Mouse (Mus musculus) kidney, postnatal 36 days (tissue): Measurements from ENCODE around the gene Hist1h2bg.

Experiments used
- DNase-seq, 2 experiments: peaks; one replicate each; pipeline ENCODE4 v3.0.0; 2021 to 2022; ENCODE audit warnings: mixed read lengths in 2 of 2

Gene Hist1h2bg

GRCm38 (mm10) chr13:23571022-23571503, at the start of gene Hist1h2bg, which contains the start of gene Hist1h2ae:
Hist1h2bg (plus strand) TSS chr13:23571396.
Hist1h2ae (minus strand) TSS chr13:23571220.
- DNase-seq, result peak; percentile 46 to 85

DNA sequence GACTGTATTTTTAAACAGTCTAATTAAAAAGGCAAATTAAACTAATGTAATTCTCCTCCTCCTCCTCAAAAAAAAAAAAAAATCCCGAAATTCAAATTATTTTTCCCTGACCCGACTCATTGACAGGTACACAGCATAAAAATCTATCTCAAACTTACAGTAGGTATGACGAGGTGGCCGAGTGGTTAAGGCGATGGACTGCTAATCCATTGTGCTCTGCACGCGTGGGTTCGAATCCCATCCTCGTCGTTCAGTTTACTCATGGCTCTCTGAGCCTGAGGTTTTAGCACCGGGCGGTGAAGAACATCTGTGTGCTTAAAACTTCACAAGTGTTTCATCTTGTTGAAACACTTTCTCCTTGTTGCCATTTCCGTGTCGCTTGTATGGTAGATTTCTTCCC, 49.5 kb upstream of the Hist1h2bg start:
- DNase-seq, result peak; percentile 74 to 82

- DNase-seq, result no peak
These were observed 47.2 kb upstream of the Hist1h2bg start for GRCm38 (mm10) chr13:23523976-23524375.

GRCm38 (mm10) chr13:23524654-23525053, 46.5 kb upstream of the Hist1h2bg start:
- DNase-seq, result peak; percentile 60 to 82

DNA sequence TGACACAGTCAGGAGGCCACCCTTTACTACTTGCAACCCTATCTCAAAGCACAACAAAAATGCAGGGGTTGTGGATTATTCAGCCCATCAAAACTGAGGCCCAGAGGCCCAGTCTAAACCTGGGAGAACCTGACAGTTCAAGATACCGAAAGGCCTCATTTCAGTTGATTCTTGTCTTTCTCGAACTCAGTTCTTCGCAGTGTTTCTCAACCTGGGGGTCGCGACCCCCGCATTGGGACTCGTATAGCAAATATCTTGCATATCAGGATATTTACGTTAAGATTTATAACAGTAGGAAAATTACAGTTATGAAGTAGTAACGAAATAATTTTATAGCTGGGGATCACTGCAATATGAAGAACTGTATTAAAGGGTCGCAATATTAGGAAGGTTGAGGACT, 45.3 kb upstream of the Hist1h2bg start:
- peak in 1 of 2 experiments; percentile 7 for DNase-seq

- peak; percentile 90 to 91 for DNase-seq
These were observed 44.9 kb upstream of the Hist1h2bg start for GRCm38 (mm10) chr13:23526312-23526711.

- DNase-seq, result no peak
These were observed 42.2 kb upstream of the Hist1h2bg start for GRCm38 (mm10) chr13:23529005-23529404.

- no peak for DNase-seq
These were observed 41.6 kb upstream of the Hist1h2bg start for GRCm38 (mm10) chr13:23529480-23530165.

DNA sequence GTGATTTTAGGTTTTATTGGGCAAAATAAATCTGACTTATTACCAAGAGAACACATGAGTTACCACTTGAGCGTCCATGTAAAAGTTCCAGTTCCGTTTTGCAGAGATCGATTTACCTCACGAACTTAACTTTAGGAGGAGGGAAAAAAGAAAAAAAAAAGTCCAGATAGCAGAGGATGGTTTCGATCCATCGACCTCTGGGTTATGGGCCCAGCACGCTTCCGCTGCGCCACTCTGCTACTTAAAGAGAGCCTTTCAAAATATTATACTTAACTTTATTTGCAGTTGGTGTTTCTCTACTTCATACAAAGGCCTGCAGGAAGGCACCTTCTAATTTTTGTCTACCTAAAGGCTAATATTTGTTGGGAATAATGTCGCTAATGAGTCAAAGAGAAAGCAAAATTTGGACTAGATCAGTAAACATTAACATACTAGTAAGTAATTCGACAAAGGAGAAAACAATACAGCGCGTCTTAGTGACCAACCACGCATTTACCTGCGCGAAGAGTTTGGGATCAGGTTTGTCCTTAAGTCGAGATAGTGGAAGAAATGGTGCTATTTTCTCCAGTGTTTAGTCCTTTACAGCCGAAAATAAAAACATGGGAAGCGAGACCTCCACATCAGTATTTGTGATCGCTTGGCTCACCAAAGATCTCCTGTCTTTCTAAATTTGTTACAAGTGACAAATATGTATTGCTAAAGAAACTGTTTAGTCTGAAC, 40.9 kb upstream of the Hist1h2bg start:
- peak; percentile 58 to 66 for DNase-seq

DNA sequence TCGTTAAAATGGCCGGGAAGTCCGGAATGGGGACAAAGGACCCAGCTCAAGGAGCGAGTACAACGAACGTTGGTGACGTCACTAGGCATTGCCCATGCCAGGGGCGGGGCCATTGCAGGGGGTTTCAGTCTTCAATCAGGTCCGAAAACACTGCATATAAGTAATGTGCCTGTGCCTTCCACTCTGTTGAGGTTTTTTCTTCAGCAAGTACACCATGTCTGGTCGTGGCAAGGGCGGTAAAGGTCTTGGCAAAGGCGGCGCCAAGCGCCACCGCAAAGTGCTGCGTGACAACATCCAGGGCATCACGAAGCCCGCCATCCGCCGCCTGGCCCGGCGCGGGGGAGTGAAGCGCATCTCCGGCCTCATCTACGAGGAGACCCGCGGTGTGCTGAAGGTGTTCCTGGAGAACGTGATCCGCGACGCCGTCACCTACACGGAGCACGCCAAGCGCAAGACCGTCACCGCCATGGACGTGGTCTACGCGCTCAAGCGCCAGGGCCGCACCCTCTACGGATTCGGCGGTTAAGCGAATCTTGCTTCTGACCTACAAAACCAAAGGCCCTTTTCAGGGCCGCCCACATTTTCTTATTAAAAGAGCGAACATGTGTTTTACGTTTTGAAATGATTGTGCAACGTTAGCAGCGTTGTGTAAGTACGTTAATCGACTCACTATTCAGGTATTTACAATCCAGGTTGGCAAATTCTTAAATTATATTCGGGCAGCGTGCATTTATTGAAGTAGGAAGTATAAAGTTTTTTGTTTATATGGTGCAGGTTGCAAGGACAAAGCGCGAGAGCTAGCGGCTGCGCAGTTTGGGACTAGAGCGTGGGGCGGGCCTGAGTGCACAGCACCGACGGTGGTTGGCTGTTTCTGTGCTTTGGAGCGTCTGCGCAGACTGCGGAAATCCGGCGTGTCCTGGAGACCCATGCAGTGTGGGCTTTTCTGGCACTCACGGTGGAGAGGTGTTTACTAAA, 40.0 kb upstream of the Hist1h2bg start, which contains the start of gene Hist1h4h:
Gene Hist1h4h, plus strand, starts transcription at position 150 of the 975 bp plus-strand sequence.
- DNase-seq, result peak; percentile 95 to 98

GRCm38 (mm10) chr13:23532262-23533075, 38.7 kb upstream of the Hist1h2bg start:
- DNase-seq, result no peak

- peak; percentile 70 to 75 for DNase-seq
These were observed 37.4 kb upstream of the Hist1h2bg start, which contains the start of gene Hist1h2af for GRCm38 (mm10) chr13:23533560-23534367. Hist1h2af (plus strand) TSS chr13:23533906.

GRCm38 (mm10) chr13:23534368-23535131, 36.6 kb upstream of the Hist1h2bg start:
- DNase-seq, result no peak

DNA sequence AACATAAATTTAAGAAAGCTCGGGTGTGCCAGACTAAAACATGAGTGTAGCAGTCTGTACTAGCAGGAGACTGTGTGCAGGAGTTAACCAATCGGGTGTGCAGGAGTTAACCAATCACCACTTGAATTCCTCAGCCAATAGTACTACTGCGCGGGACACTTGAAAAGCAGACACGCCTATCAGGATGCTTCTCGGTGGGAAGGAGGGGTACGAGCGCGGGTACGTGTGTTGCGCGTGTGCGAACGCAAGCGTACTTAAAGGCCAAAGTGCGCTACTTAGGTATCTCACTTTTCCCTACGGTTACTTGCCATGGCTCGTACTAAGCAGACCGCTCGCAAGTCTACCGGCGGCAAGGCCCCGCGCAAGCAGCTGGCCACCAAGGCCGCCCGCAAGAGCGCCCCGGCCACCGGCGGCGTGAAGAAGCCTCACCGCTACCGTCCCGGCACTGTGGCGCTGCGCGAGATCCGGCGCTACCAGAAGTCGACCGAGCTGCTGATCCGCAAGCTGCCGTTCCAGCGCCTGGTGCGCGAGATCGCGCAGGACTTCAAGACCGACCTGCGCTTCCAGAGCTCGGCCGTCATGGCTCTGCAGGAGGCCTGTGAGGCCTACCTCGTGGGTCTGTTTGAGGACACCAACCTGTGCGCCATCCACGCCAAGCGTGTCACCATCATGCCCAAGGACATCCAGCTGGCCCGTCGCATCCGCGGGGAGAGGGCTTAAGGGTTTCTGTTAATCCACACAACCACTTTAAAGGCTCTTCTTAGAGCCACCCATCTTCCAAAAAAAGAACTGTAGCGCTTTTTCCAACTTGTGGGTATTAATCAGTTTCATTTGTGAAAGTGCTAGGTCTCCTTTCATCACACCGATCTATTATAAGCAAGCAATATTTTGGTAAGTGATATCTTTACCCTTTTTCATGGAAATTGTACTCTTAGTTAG, 35.8 kb upstream of the Hist1h2bg start, which contains the start of gene Hist1h3g:
Gene Hist1h3g, plus strand, starts transcription at position 286 of the 939 bp plus-strand sequence.
- DNase-seq, result peak; percentile 91 to 93

DNA sequence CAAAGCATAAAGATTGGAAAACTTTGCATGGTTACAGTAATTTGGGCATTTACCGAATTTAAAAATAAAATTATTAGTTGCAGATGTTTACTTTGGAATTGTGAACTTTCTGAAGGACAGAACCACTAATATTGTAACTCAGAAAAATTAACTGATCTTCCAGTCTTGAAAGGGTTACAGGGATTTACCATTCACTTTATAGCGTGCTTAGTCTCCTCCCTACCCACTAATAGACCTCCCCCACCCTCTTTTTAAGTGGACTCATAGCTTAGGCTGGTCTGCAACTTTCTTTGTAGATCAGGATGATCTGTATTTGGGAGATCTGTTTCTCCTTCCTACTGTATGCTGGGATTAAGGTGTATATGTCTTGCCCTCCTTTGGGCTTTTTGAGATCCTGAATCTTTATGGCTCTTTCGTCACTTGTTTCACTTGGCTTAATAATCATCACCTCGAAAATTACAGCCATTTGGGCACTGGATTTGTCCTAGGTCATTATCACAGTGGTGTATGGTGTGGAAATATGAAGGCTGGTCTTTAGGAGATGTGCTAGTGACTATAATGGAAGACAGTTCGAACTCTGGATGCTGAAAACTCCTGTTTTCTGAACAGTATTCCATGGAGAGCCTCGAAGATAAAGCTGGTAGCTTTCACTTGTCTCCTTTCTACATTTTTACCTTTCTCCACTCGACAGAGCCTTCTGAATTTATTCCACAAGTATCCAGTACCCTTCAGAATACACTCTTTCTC, 34.9 kb upstream of the Hist1h2bg start:
- DNase-seq, result no peak

DNA sequence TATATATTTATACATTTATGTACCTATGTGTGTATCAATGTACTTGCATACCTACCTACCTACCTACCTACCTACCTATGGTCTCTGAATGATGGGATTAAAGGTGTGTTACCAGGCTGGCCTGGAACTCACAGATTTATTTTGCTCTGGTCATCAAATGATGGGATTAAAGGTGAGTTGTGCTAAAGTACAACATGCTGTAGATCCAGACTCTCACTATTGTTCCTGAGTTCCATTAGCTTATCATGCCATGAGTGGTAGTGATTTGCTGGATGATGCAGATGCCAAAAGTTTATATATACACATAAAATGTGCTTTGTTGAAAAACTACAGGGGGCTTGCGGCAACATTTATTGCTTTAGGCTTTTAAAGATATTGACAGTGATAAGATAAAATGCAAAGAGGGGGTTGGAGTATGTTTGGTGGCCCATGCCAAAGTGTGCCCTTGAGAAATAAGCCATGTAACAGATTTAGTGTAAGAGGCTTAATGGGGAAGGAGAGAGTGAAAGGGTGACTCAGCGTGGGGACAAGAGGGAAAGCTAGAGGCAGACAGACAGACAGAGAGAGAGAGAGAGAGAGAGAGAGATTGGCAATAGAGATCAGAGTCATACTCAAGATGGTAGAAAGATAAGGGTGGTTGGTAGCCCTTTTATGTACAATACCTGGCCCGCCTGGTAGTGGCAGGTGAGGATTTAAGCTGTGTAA, 34.0 kb upstream of the Hist1h2bg start:
- DNase-seq, result no peak

- no peak for DNase-seq
These were observed 32.9 kb upstream of the Hist1h2bg start for GRCm38 (mm10) chr13:23538249-23538648.
